Mouse (Mus musculus): Measurements from ENCODE around the gene Slc51a.

The Slc51a gene

DNA sequence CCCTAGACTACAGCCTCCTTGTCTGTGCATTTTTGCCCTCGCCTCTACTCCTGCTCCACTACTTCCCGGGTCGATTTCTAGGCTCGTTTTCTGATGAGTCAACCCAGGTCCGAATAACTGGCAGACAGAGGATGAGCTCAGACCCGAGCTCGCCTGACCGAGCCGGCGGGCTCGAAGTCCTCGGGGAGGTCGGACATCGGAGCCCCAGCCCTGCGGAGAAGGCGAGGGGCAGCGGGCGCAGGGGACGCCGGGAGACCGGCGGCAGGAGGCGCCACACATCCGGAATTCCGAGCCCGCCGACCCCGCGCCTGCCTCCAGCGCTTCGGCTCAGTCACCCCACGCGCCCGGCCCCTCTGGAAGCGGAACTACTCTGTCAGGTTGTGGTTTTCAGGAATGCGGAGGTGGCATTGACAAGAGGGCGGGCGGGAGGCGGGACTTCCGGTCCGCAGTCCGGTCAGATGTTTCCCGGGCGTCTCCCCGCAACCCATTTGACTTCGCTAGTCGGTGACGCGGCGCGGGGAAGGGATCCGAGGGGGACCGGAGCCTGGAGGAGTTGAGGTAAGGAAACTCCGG lies 57.1 kb downstream of the Slc51a start, which contains the start of gene Pcyt1a:
TSS of gene Pcyt1a (plus strand) at position 448 of the 573 bp plus-strand sequence.
- DNase-seq (ENCODE audit: low spot score), result peak; percentile 93

DNA sequence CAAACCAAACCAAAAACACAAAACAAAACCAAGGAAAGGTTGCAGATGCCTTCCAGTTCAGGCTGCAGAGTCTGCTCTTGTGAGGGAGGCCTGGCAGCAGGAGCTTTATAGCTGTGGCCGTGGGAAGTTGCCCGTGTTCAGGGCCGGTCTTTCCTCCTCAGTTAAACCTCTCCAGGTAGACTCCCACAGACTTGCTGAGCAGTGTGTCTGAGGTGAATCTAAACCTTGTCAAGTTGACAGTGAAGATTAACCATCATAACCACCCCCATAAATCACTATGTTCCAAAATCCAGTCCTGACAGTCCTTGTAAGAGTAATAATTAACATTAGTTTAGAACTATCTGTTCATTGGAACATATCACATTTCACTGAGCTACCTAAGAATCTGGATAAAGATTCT lies 60.2 kb downstream of the Slc51a start:
- DNase-seq (ENCODE audit: low spot score), result no peak

Data from embryo, embryonic 10 days (tissue).